Mouse (Mus musculus) liver, embryonic 12.5 days (tissue): ENCODE data around the gene Krtap28-10. TPM values are rescaled to one million over a fixed set of nuclear protein-coding genes. Genes with fewer than 3 reads are reported as not detected.
"Not testable (repeated sequence)": the region's sequence is repeated elsewhere in the genome, so short reads cannot be mapped to it uniquely, and the experiment has no call there.

ENCODE experiments used
- ATAC-seq: fragments of 200-750 bp; cut with Nextera tagmentation; 2 replicates; pipeline ENCODE4 v1.8.0; 2017; ENCODE audit warnings: moderate number of reproducible peaks, mild to moderate bottlenecking, moderate library complexity
- H3K27ac ChIP-seq: fragments of 300-500 bp; sonication (generic); 2 replicates; pipeline ENCODE4 v1.5.1; 2016; ENCODE audit warnings: mild to moderate bottlenecking
- H3K27me3 ChIP-seq: fragments of 300-500 bp; sonication (generic); replicated peaks from 2 replicates; pipeline ENCODE4 v1.6.1; 2016; ENCODE audit warnings: mild to moderate bottlenecking, moderate library complexity
- H3K36me3 ChIP-seq: fragments of 300-500 bp; sonication (generic); 2 replicates; pipeline ENCODE4 v1.6.1; 2016; ENCODE audit warnings: mild to moderate bottlenecking, moderate library complexity
- H3K4me1 ChIP-seq: fragments of 300-500 bp; sonication (generic); 2 replicates; pipeline ENCODE4 v1.6.1; 2016
- H3K4me2 ChIP-seq: fragments of 300-500 bp; sonication (generic); 2 replicates; pipeline ENCODE4 v1.6.1; 2016; ENCODE audit warnings: mild to moderate bottlenecking, moderate library complexity
- H3K4me3 ChIP-seq: fragments of 300-500 bp; sonication (generic); 2 replicates; pipeline ENCODE4 v1.5.1; 2016; ENCODE audit warnings: mild to moderate bottlenecking, moderate library complexity
- H3K9ac ChIP-seq: fragments of 300-500 bp; sonication (generic); 2 replicates; pipeline ENCODE4 v1.6.1; 2016; ENCODE audit warnings: mild to moderate bottlenecking, moderate library complexity
- H3K9me3 ChIP-seq: fragments of 300-500 bp; sonication (generic); replicated peaks from 2 replicates; pipeline ENCODE4 v1.6.1; 2016; ENCODE audit warnings: mild to moderate bottlenecking, moderate library complexity
- WGBS: fragments of 180-500 bp; shearing (Covaris S2); methylation state at CpG from one replicate; pipeline ENCODE4 v1.1.7; 2016; ENCODE audit not compliant: insufficient replicate concordance; 5-methylcytosine and 5-hydroxymethylcytosine counted together
- polyA plus RNA-seq: library from polyadenylated mRNA; unstranded; fragments of >200 nt; fragmentation: Nextera tagmentation; extraction: Ambion mirVana; gene quantifications from 2 replicates; pipeline ENCODE4 v1.2.1, GENCODE M21; 2016

The Krtap28-10 gene
- polyA plus RNA-seq, 1 experiment from 2014 or later = not detected

DNA sequence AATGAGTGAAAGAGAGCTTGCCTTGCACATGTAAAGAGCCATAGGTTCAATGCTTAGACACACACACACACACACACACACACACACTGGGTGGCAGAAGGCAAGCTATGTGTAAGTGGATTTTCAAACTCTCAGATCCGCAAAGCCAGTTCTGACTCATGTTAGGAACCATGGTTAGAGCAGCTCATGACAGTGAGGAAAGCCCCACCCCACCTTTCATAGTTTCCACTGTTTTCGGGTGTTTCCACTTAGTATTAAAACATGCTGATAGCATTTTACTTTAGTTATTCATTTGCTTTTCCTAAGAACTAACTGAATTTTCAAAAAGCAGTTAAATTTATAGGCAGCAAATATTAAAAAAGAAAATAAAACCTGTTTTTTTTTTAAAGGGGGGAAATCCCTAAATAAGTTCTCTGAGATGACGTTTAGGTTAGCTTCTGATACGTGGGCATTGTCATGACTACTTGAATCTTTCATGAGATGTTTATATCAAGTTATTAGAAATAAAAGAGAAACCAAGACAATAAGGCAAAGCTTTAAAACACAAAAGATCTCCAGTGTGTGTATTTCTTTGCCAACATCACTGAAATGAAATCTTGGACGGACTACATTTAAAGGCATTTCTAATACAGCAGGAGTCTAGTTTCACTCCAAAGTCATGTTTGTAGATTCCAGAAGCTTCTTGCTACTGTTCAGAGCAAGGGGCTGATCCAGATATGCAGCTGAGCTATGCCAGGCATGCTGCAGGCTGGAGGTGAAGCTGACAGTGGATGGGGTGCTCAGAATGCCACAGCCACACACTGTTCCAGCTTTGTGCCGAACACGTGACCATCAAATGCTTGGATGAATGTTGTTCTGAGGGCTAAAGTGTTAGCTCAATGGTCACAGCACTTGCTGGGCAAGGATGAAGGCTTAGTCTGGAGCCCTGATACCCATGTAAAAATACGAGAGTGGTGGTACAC lies 35.8 kb downstream of the Krtap28-10 start:
- Histone ChIP-seq H3K9ac (no peak overlapping the region), H3K36me3 (no peaks in the 10 kb centered on the region), H3K4me3 (no peak overlapping the region), H3K4me2 (no peak overlapping the region), H3K27ac (no peak overlapping the region), H3K27me3 (no peaks in the 10 kb centered on the region), H3K4me1 (no peaks in the 10 kb centered on the region), H3K9me3 (no peaks in the 10 kb centered on the region)
- ATAC-seq = no peak
- WGBS = 63% methylated on average over 8 of the region's 8 CpGs

GRCm38 (mm10) chr1:83000306-83000705 lies 42.0 kb downstream of the Krtap28-10 start, which contains the start of gene Gm47959:
Gene Gm47959, plus strand, starts transcription at chr1:83000548.
- not testable (repeated sequence) for H3K4me2 ChIP-seq, H3K9ac ChIP-seq, H3K27ac ChIP-seq, ATAC-seq, H3K4me3 ChIP-seq, H3K36me3 ChIP-seq, H3K27me3 ChIP-seq, H3K4me1 ChIP-seq, H3K9me3 ChIP-seq
- WGBS = 89% methylated on average over 9 of the region's 9 CpGs

- no peak overlapping the region for H3K4me3 ChIP-seq
- 75% methylated on average over 3 of the region's 3 CpGs for WGBS
- H3K4me2 ChIP-seq = no peak overlapping the region
- no peak overlapping the region for H3K27ac ChIP-seq
- no peaks in the 10 kb centered on the region for H3K4me1 ChIP-seq
- no peaks in the 10 kb centered on the region; the same call in 1 of the 2 replicates for H3K27me3 ChIP-seq
- ATAC-seq = no peak
- H3K36me3 ChIP-seq = no peaks in the 10 kb centered on the region
- no peaks in the 10 kb centered on the region for H3K9me3 ChIP-seq
- H3K9ac ChIP-seq = no peak overlapping the region
These were observed 48.3 kb downstream of the Krtap28-10 start for GRCm38 (mm10) chr1:82993947-82994346.

DNA sequence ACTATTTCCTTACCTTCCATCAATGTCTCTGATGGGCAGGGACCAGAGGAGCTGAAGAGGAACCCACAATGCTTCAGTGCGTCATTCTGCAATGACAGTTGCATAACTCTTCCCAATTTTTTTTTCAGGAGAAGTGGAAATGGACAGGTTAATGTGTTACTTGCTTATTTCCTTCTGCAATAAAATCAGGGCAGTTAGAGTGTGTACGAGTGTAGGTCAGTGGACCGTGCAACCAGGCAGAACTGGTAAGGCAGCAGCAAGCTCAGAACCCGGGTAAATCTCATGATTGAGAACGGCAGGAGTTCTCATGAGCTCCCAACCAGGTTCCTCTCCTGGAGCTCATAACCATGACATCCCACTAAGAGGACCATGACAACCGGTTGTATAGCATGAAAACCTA lies 50.2 kb downstream of the Krtap28-10 start:
- Histone ChIP-seq H3K27me3 (no peaks in the 10 kb centered on the region; the same call in 1 of the 2 replicates), H3K4me1 (no peaks in the 10 kb centered on the region), H3K4me3 (no peak overlapping the region), H3K4me2 (no peak overlapping the region), H3K9ac (no peak overlapping the region), H3K27ac (no peak overlapping the region), H3K9me3 (no peaks in the 10 kb centered on the region), H3K36me3 (no peaks in the 10 kb centered on the region)
- ATAC-seq = no peak
- WGBS = 77% methylated on average over 6 of the region's 6 CpGs

GRCm38 (mm10) chr1:82991596-82991995 lies 50.7 kb downstream of the Krtap28-10 start:
- H3K4me3 ChIP-seq = no peak overlapping the region
- no peak for ATAC-seq
- WGBS = 65% methylated on average over 3 of the region's 3 CpGs
- no peaks in the 10 kb centered on the region for H3K4me1 ChIP-seq
- H3K4me2 ChIP-seq = no peak overlapping the region
- no peak overlapping the region for H3K9ac ChIP-seq
- no peak overlapping the region for H3K27ac ChIP-seq
- H3K9me3 ChIP-seq = no peaks in the 10 kb centered on the region
- H3K36me3 ChIP-seq = no peaks in the 10 kb centered on the region
- no peaks in the 10 kb centered on the region; the same call in 1 of the 2 replicates for H3K27me3 ChIP-seq

Other genes with a start within 250 kb of the Krtap28-10 start
- gene Agfg1, start 203.0 kb downstream of the Krtap28-10 start, polyA plus RNA-seq = 76.7 and 78.3 TPM in 2 replicates
- 0.46 TPM in 1 of 2 replicates, not detected in the other for gene A030005L19Rik, start 129.2 kb downstream of the Krtap28-10 start, polyA plus RNA-seq
- gene A030014E15Rik, start 117.6 kb downstream of the Krtap28-10 start, polyA plus RNA-seq = not detected in 2 replicates
- not detected in 2 replicates for gene Gm6217, start 111.1 kb downstream of the Krtap28-10 start, polyA plus RNA-seq
- gene A030003K21Rik, start 99.1 kb downstream of the Krtap28-10 start, polyA plus RNA-seq = not detected in 2 replicates
- not detected in 2 replicates for gene Gm7544, start 86.5 kb downstream of the Krtap28-10 start, polyA plus RNA-seq
- gene Gm47955, start 82.2 kb downstream of the Krtap28-10 start, polyA plus RNA-seq = not detected in 2 replicates
- gene Gm47959, start 41.9 kb downstream of the Krtap28-10 start, polyA plus RNA-seq = not detected in 2 replicates
- 0.15 and 0.33 TPM in 2 replicates for gene Slc19a3, start 4.0 kb downstream of the Krtap28-10 start, polyA plus RNA-seq
- gene Gm47969, start 2.5 kb upstream of the Krtap28-10 start, polyA plus RNA-seq = not detected in 2 replicates
- not detected in 2 replicates for gene A030005K14Rik, start 16.9 kb upstream of the Krtap28-10 start, polyA plus RNA-seq
- not detected in 2 replicates for gene Krtap28-13, start 18.4 kb upstream of the Krtap28-10 start, polyA plus RNA-seq
- gene Ccl20, start 74.3 kb upstream of the Krtap28-10 start, polyA plus RNA-seq = 0.21 TPM in 1 of 2 replicates, not detected in the other
- not detected in 2 replicates for gene Daw1, start 117.3 kb upstream of the Krtap28-10 start, polyA plus RNA-seq